Mouse (Mus musculus) CD4-positive, CD25-positive, alpha-beta regulatory T cell, adult 9 weeks (primary cell): ENCODE data around the gene Hspb6. TPM values are rescaled to one million over a fixed set of nuclear protein-coding genes. Genes with fewer than 3 reads are reported as not detected.

ENCODE experiments used
- polyA plus RNA-seq: library from polyadenylated mRNA; unstranded; fragments of 100-300 nt; shearing (Covaris generic); gene quantifications from one replicate; pipeline ENCODE4 v1.2.1, GENCODE M21; 2017

The Hspb6 gene
- 5.2 TPM for polyA plus RNA-seq

DNA sequence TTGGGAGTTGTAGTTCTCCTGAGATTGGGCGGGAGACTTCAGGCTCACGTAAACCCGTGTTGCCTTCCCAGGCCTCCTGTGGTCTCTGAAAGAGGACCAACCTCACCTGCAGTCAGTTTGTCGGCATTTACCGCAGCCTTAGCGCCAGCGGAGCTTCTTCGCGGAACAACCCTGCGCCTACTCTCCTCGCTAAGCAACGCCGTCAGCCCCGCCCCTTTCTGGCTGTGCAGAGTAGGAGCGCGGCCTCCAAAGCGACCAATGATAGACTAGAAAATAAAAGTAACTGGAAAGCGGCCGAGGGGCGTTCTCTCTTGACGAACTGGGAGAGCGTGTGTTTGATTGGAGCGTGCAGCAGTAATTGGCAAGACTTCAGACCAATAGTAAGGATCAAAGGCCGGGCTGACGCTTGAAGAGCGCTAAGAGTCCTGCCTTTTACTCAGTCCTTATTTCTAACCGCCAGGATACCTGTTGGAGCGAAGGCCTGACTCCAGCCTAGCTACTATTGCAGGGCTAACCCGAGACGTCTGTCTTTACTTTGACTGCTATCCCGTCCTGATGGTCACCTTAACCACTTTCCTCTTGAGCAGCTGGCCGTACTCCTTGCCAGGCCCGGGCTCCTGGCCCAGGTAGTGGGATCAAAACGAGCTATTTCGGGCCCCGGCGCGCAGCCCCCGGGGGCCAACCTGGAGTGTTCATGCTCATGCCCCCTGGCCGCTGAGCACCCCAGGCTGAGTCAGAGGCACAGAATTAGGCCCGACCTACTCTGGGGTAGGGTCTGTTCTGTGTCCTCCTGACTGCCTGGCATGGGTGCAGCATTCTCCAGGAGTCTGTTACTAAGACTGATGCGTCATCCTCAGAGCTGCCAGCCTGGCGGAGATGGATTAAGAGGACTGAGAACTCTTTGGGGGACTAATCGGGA is at the start of gene Hspb6, which contains the start of gene Proser3:
Gene Hspb6 (plus strand): TSS at position 77 of the 919 bp plus-strand sequence.
Gene Proser3 (minus strand): TSS at position 198 of the 919 bp plus-strand sequence.

GRCm38 (mm10) chr7:30534633-30535577 is 17.1 kb upstream of the Hspb6 start, which contains the start of gene Arhgap33:
Gene Arhgap33 (minus strand): TSS chr7:30535060.

GRCm38 (mm10) chr7:30559443-30559954 is 7.5 kb downstream of the Hspb6 start, which contains the start of gene Lin37:
Gene Lin37 (minus strand): TSS chr7:30559838.

DNA sequence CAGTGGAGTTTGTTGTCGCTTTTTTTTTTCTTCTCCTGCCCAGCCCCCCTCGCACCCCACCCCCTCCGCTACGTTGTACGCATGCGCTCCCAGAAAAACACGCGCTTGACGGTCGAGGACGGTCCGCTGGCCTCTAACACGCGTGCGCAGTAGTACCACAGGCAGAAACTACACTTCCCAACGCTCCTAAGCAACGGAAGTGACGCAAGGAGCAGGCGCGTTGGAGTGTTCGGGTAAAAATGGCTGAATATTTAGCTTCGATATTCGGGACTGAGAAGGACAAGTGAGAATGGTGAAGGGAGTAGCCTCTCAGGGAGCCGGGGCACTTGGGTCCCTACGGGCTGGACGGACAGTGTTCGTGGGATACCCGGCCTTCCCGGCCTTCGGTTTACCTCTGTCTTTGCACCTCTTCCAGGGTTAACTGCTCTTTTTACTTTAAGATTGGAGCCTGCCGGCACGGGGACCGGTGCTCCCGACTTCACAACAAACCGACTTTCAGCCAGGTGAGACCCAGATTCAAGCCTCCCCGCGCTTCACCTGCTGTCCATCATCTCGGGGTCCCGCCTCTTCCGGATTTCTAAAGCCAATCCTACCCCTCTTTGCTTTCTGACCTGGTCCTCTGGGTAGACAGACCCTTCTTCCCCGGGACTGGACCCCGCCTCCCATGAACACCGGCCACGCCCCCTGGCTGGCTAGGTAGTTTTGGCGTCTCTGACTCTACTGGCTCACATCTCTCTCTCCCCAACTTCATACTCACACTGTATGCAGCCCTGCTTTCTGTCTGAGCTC is 11.3 kb downstream of the Hspb6 start, which contains the start of the genes U2af1l4, Gm49396 and Psenen:
Gene U2af1l4 (plus strand): TSS at position 185 of the 789 bp plus-strand sequence.
Gene Gm49396 (plus strand): TSS at position 228 of the 789 bp plus-strand sequence.
Gene Psenen (minus strand): TSS at position 511 of the 789 bp plus-strand sequence.

DNA sequence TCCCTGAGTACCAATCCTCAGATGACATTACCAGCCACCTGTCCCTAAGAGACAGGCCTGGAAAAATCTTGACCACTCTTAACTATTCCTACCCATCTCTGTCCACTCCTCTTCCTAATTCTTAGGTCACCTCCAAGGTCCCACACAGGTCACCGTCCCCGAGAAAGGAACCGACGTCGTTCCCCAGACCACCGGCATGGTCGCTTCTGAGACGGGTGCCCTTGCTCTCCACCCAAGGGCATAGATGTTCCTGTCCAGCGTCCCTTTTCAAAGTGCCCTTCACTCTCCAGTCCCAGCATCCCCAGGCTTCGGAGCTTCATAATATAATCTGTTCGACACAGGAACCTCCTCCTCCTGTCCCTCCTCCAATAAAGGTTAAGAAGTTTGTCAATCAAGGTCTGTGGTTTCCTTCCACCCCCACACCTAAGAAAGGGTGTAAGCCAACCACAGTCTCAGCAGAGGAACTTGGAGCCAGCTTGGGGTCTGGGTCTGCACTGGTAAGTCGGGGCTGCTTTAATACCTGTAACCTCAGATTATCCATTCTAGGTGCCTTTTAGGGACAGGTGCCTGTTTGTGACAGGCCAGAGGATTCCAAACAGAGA is 13.1 kb downstream of the Hspb6 start, which contains the start of gene Igflr1:
Gene Igflr1 (plus strand): TSS at position 458 of the 602 bp plus-strand sequence.

DNA sequence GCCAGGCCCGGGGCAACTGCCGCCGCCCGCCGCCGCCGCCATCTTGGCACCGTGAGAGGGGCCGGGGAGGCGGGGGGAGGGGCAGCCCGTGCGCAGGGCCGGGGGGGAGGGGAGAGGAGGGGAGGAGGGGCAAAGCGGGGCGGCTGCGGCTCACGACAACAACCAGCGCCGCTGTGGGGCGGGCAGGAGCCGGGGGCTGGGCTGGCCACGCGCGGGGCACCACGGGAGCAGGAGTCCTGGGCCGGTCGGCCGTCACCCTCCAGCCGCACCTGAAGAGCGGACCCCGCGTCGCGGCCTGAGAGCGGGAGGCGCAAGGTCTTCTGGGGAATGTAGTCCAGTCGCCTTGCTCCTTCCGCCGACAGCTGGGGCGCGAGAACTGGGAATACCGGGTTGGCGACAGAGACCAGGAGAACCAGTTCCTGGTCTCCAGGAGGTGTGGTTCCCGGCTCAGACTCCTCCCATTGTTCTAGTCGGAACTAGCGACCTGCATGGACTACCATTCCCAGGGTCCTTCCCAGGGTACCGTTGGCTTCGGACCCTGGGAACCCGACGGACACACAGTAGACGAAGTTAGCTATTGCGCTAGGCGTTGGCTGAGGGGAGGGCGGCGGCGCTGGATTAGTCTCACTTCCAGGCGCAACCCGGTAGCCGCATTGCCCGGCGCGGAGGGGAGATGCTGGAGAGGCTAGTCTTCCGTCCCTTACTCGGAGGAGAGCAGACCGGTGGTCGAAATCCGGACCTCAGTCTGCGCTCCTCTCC is 36.9 kb downstream of the Hspb6 start, which contains the start of gene Kmt2b:
Gene Kmt2b (minus strand): TSS at position 51 of the 759 bp plus-strand sequence.

DNA sequence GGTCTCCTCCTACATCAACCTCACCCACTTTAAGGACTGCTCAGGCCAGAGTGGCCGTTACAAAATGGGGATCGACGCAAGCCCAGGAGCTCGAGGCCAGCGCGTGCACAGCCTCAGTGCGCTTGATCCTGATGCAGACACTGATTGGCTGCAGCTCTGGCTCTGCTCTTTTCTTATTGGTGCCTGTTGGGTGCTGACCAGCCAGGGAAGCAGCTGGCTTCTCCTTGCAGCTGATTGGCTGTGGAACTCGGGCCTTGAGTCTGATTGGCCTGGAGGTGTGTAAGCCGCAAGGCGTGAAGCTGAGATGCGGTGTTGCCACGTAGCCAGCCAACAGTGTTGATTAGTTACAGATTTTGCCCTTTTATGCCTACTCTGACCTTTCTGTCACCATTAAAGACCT is 46.8 kb downstream of the Hspb6 start, which contains the start of gene Zbtb32:
Gene Zbtb32 (minus strand): TSS at position 124 of the 400 bp plus-strand sequence.

Other genes starting within 250 kb of the Hspb6 start
- gene Alkbh6, start 243.5 kb upstream of the Hspb6 start, polyA plus RNA-seq: 157 TPM
- gene Syne4, start 237.4 kb upstream of the Hspb6 start, polyA plus RNA-seq: 13.5 TPM
- not detected for gene E130208F15Rik, start 230.4 kb upstream of the Hspb6 start, polyA plus RNA-seq
- 7.4 TPM for gene Sdhaf1, start 228.3 kb upstream of the Hspb6 start, polyA plus RNA-seq
- not detected for gene Lrfn3, start 189.4 kb upstream of the Hspb6 start, polyA plus RNA-seq
- gene Tyrobp, start 138.4 kb upstream of the Hspb6 start, polyA plus RNA-seq: 7.0 TPM
- 514 TPM for gene Hcst, start 132.3 kb upstream of the Hspb6 start, polyA plus RNA-seq
- 102 TPM for gene Nfkbid, start 130.4 kb upstream of the Hspb6 start, polyA plus RNA-seq
- 3.1 TPM for gene Aplp1, start 106.6 kb upstream of the Hspb6 start, polyA plus RNA-seq
- not detected for gene Kirrel2, start 94.5 kb upstream of the Hspb6 start, polyA plus RNA-seq
- gene Nphs1, start 93.9 kb upstream of the Hspb6 start, polyA plus RNA-seq: not detected
- not detected for gene Prodh2, start 58.6 kb upstream of the Hspb6 start, polyA plus RNA-seq
- 1.8 TPM for gene Arhgap33, start 17.1 kb upstream of the Hspb6 start, polyA plus RNA-seq
- gene Proser3, start 121 bp downstream of the Hspb6 start, polyA plus RNA-seq: 10.0 TPM
- 117 TPM for gene Lin37, start 7.7 kb downstream of the Hspb6 start, polyA plus RNA-seq
- 68.8 TPM for gene U2af1l4, start 11.1 kb downstream of the Hspb6 start, polyA plus RNA-seq
- 97.7 TPM for gene Gm49396, start 11.2 kb downstream of the Hspb6 start, polyA plus RNA-seq
- gene Psenen, start 11.4 kb downstream of the Hspb6 start, polyA plus RNA-seq: 274 TPM
- 171 TPM for gene Igflr1, start 13.2 kb downstream of the Hspb6 start, polyA plus RNA-seq
- gene Kmt2b, start 36.5 kb downstream of the Hspb6 start, polyA plus RNA-seq: 8.9 TPM
- 15.6 TPM for gene Zbtb32, start 46.7 kb downstream of the Hspb6 start, polyA plus RNA-seq
- 0.65 TPM for gene Upk1a, start 60.7 kb downstream of the Hspb6 start, polyA plus RNA-seq
- 713 TPM for gene Cox6b1, start 74.0 kb downstream of the Hspb6 start, polyA plus RNA-seq
- gene Etv2, start 83.7 kb downstream of the Hspb6 start, polyA plus RNA-seq: not detected
- gene Rbm42, start 98.1 kb downstream of the Hspb6 start, polyA plus RNA-seq: 195 TPM
- gene Haus5, start 112.8 kb downstream of the Hspb6 start, polyA plus RNA-seq: 40.4 TPM
- not detected for gene Pmis2, start 119.4 kb downstream of the Hspb6 start, polyA plus RNA-seq
- not detected for gene 2200002J24Rik, start 146.7 kb downstream of the Hspb6 start, polyA plus RNA-seq
- gene Atp4a, start 160.0 kb downstream of the Hspb6 start, polyA plus RNA-seq: not detected
- 133 TPM for gene Tmem147, start 177.4 kb downstream of the Hspb6 start, polyA plus RNA-seq
- 0.63 TPM for gene Gapdhs, start 191.5 kb downstream of the Hspb6 start, polyA plus RNA-seq
- 1.1 TPM for gene Sbsn, start 199.3 kb downstream of the Hspb6 start, polyA plus RNA-seq
- gene Dmkn, start 211.6 kb downstream of the Hspb6 start, polyA plus RNA-seq: not detected
- not detected for gene Krtdap, start 235.7 kb downstream of the Hspb6 start, polyA plus RNA-seq